Mouse (Mus musculus): ENCODE measurements at regions not wholly inside any gene's neighbourhood (a gene's known extent, or its start where the extent isn't known, plus 50 kb on each side); places are given as distances from the start of the nearest gene placed in this dataset.

- TF ChIP-seq EP300 (IDR thresholded peaks at IDR 0.05; ENCODE audit: insufficient read depth, low read depth, low read length) = no peak
- no peak for TF ChIP-seq POLR2A (IDR thresholded peaks at IDR 0.05; ENCODE audit: insufficient read depth, low read length)
- no peak for TF ChIP-seq CTCF (IDR thresholded peaks at IDR 0.05; ENCODE audit: low read depth, low read length)
- H3K27ac ChIP-seq (ENCODE audit: insufficient read depth, low read length) = no peak overlapping the region
- no peaks in the 10 kb centered on the region for H3K36me3 ChIP-seq (ENCODE audit: control insufficient read depth, insufficient read depth, low read length, poor library complexity, severe bottlenecking)
- H3K4me3 ChIP-seq (ENCODE audit: low read depth, low read length) = no peak overlapping the region
- no peaks in the 10 kb centered on the region for H3K9me3 ChIP-seq (replicated peaks; ENCODE audit: control insufficient read depth, insufficient read depth, low read length, poor library complexity, severe bottlenecking)
- no peaks in the 10 kb centered on the region for H3K4me1 ChIP-seq (ENCODE audit: control insufficient read depth, insufficient read depth, low read length)
- H3K9ac ChIP-seq (ENCODE audit: low read depth, poor library complexity, severe bottlenecking) = no peak overlapping the region
- H3K27me3 ChIP-seq (ENCODE audit: control insufficient read depth, insufficient read depth, low read length, poor library complexity, severe bottlenecking) = no peaks in the 10 kb centered on the region
Observed at GRCm38 (mm10) chr2:137613791-137614190, 497.3 kb upstream of the Jag1 start.

- Histone ChIP-seq H3K4me3 (ENCODE audit: low read depth, low read length) (no peak overlapping the region), H3K9ac (ENCODE audit: low read depth, poor library complexity, severe bottlenecking) (no peak overlapping the region)
- TF ChIP-seq POLR2A (IDR thresholded peaks at IDR 0.05; ENCODE audit: insufficient read depth, low read length) (no peak), CTCF (IDR thresholded peaks at IDR 0.05; ENCODE audit: low read depth, low read length) (no peak), EP300 (IDR thresholded peaks at IDR 0.05; ENCODE audit: insufficient read depth, low read depth, low read length) (no peak)
Observed at GRCm38 (mm10) chr2:137608506-137608905, 492.1 kb upstream of the Jag1 start.

GRCm38 (mm10) chr2:137598136-137598535 lies 481.7 kb upstream of the Jag1 start:
- Histone ChIP-seq H3K27ac (ENCODE audit: insufficient read depth, low read length) (no peak overlapping the region), H3K9me3 (replicated peaks; ENCODE audit: control insufficient read depth, insufficient read depth, low read length, poor library complexity, severe bottlenecking) (no peaks in the 10 kb centered on the region), H3K4me3 (ENCODE audit: low read depth, low read length) (no peak overlapping the region), H3K27me3 (ENCODE audit: control insufficient read depth, insufficient read depth, low read length, poor library complexity, severe bottlenecking) (no peaks in the 10 kb centered on the region), H3K9ac (ENCODE audit: low read depth, poor library complexity, severe bottlenecking) (no peak overlapping the region), H3K4me1 (ENCODE audit: control insufficient read depth, insufficient read depth, low read length) (no peaks in the 10 kb centered on the region), H3K36me3 (ENCODE audit: control insufficient read depth, insufficient read depth, low read length, poor library complexity, severe bottlenecking) (no peaks in the 10 kb centered on the region)
- TF ChIP-seq CTCF (IDR thresholded peaks at IDR 0.05; ENCODE audit: low read depth, low read length) (no peak), POLR2A (IDR thresholded peaks at IDR 0.05; ENCODE audit: insufficient read depth, low read length) (no peak), EP300 (IDR thresholded peaks at IDR 0.05; ENCODE audit: insufficient read depth, low read depth, low read length) (no peak)

More at GRCm38 (mm10) chr2:137608506-137608905, 492.1 kb upstream of the Jag1 start:
- H3K27ac ChIP-seq (ENCODE audit: insufficient read depth, low read length) = no peak overlapping the region
- no peaks in the 10 kb centered on the region for H3K4me1 ChIP-seq (ENCODE audit: control insufficient read depth, insufficient read depth, low read length)
- no peaks in the 10 kb centered on the region for H3K9me3 ChIP-seq (replicated peaks; ENCODE audit: control insufficient read depth, insufficient read depth, low read length, poor library complexity, severe bottlenecking)
- H3K27me3 ChIP-seq (ENCODE audit: control insufficient read depth, insufficient read depth, low read length, poor library complexity, severe bottlenecking) = no peaks in the 10 kb centered on the region
- H3K36me3 ChIP-seq (ENCODE audit: control insufficient read depth, insufficient read depth, low read length, poor library complexity, severe bottlenecking) = no peaks in the 10 kb centered on the region

GRCm38 (mm10) chr2:137594509-137594908 lies 478.1 kb upstream of the Jag1 start:
- Histone ChIP-seq H3K36me3 (ENCODE audit: control insufficient read depth, insufficient read depth, low read length, poor library complexity, severe bottlenecking) (no peaks in the 10 kb centered on the region), H3K27me3 (ENCODE audit: control insufficient read depth, insufficient read depth, low read length, poor library complexity, severe bottlenecking) (no peaks in the 10 kb centered on the region), H3K4me1 (ENCODE audit: control insufficient read depth, insufficient read depth, low read length) (no peaks in the 10 kb centered on the region), H3K4me3 (ENCODE audit: low read depth, low read length) (no peak overlapping the region), H3K9ac (ENCODE audit: low read depth, poor library complexity, severe bottlenecking) (no peak overlapping the region), H3K9me3 (replicated peaks; ENCODE audit: control insufficient read depth, insufficient read depth, low read length, poor library complexity, severe bottlenecking) (no peaks in the 10 kb centered on the region), H3K27ac (ENCODE audit: insufficient read depth, low read length) (no peak overlapping the region)
- no peak for TF ChIP-seq CTCF (IDR thresholded peaks at IDR 0.05; ENCODE audit: low read depth, low read length)
- TF ChIP-seq POLR2A (IDR thresholded peaks at IDR 0.05; ENCODE audit: insufficient read depth, low read length) = no peak
- no peak for TF ChIP-seq EP300 (IDR thresholded peaks at IDR 0.05; ENCODE audit: insufficient read depth, low read depth, low read length)

- no peaks in the 10 kb centered on the region for H3K9me3 ChIP-seq (replicated peaks; ENCODE audit: control insufficient read depth, insufficient read depth, low read length, poor library complexity, severe bottlenecking)
- no peak overlapping the region for H3K27ac ChIP-seq (ENCODE audit: insufficient read depth, low read length)
- H3K4me1 ChIP-seq (ENCODE audit: control insufficient read depth, insufficient read depth, low read length) = no peaks in the 10 kb centered on the region
- no peak overlapping the region for H3K9ac ChIP-seq (ENCODE audit: low read depth, poor library complexity, severe bottlenecking)
- no peak overlapping the region for H3K4me3 ChIP-seq (ENCODE audit: low read depth, low read length)
- no peak for TF ChIP-seq EP300 (IDR thresholded peaks at IDR 0.05; ENCODE audit: insufficient read depth, low read depth, low read length)
- TF ChIP-seq POLR2A (IDR thresholded peaks at IDR 0.05; ENCODE audit: insufficient read depth, low read length) = no peak
- no peak for TF ChIP-seq CTCF (IDR thresholded peaks at IDR 0.05; ENCODE audit: low read depth, low read length)
- no peaks in the 10 kb centered on the region for H3K36me3 ChIP-seq (ENCODE audit: control insufficient read depth, insufficient read depth, low read length, poor library complexity, severe bottlenecking)
- H3K27me3 ChIP-seq (ENCODE audit: control insufficient read depth, insufficient read depth, low read length, poor library complexity, severe bottlenecking) = no peaks in the 10 kb centered on the region
Observed at GRCm38 (mm10) chr2:137591551-137591950, 475.1 kb upstream of the Jag1 start.

GRCm38 (mm10) chr2:137581491-137581890 lies 465.0 kb upstream of the Jag1 start:
- Histone ChIP-seq H3K36me3 (ENCODE audit: control insufficient read depth, insufficient read depth, low read length, poor library complexity, severe bottlenecking) (no peaks in the 10 kb centered on the region), H3K9ac (ENCODE audit: low read depth, poor library complexity, severe bottlenecking) (no peak overlapping the region), H3K27me3 (ENCODE audit: control insufficient read depth, insufficient read depth, low read length, poor library complexity, severe bottlenecking) (no peaks in the 10 kb centered on the region), H3K27ac (ENCODE audit: insufficient read depth, low read length) (no peak overlapping the region), H3K4me3 (ENCODE audit: low read depth, low read length) (no peak overlapping the region), H3K9me3 (replicated peaks; ENCODE audit: control insufficient read depth, insufficient read depth, low read length, poor library complexity, severe bottlenecking) (no peaks in the 10 kb centered on the region), H3K4me1 (ENCODE audit: control insufficient read depth, insufficient read depth, low read length) (no peaks in the 10 kb centered on the region)
- TF ChIP-seq CTCF (IDR thresholded peaks at IDR 0.05; ENCODE audit: low read depth, low read length) (no peak), POLR2A (IDR thresholded peaks at IDR 0.05; ENCODE audit: insufficient read depth, low read length) (no peak), EP300 (IDR thresholded peaks at IDR 0.05; ENCODE audit: insufficient read depth, low read depth, low read length) (no peak)
